Mouse (Mus musculus) stomach, embryonic 15.5 days (tissue): ENCODE results near the gene Snrpf. TPM values are rescaled to one million over a fixed set of nuclear protein-coding genes. Genes with fewer than 3 reads are reported as not detected.
"Not testable (repeated sequence)": the region's sequence is repeated elsewhere in the genome, so short reads cannot be mapped to it uniquely, and the experiment has no call there.

Source experiments
- ATAC-seq: fragments of 200-750 bp; cut with Nextera tagmentation; 2 replicates; pipeline ENCODE4 v1.8.0; 2017; ENCODE audit warnings: low read depth, moderate number of reproducible peaks, moderate TSS enrichment; ENCODE audit not compliant: insufficient read depth, low FRiP score
- H3K27ac ChIP-seq: fragments of 300-500 bp; sonication (generic); 2 replicates; pipeline ENCODE4 v1.5.1; 2015; ENCODE audit warnings: mild to moderate bottlenecking, inconsistent platforms
- H3K27me3 ChIP-seq: fragments of 300-500 bp; sonication (generic); replicated peaks from 2 replicates; pipeline ENCODE4 v1.6.1; 2015; ENCODE audit warnings: inconsistent platforms
- H3K36me3 ChIP-seq: fragments of 300-500 bp; sonication (generic); 2 replicates; pipeline ENCODE4 v1.6.1; 2015; ENCODE audit warnings: inconsistent platforms
- H3K4me1 ChIP-seq: fragments of 300-500 bp; sonication (generic); 2 replicates; pipeline ENCODE4 v1.6.1; 2015; ENCODE audit warnings: inconsistent platforms
- H3K4me2 ChIP-seq: fragments of 300-500 bp; sonication (generic); 2 replicates; pipeline ENCODE4 v1.6.1; 2015; ENCODE audit warnings: mild to moderate bottlenecking, inconsistent platforms
- H3K4me3 ChIP-seq: fragments of 300-500 bp; sonication (generic); replicated peaks from 2 replicates; pipeline ENCODE4 v1.5.1; 2015; ENCODE audit warnings: inconsistent platforms
- H3K9ac ChIP-seq: fragments of 300-500 bp; sonication (generic); 2 replicates; pipeline ENCODE4 v1.6.1; 2015; ENCODE audit warnings: inconsistent platforms
- H3K9me3 ChIP-seq: fragments of 300-500 bp; sonication (generic); 2 replicates; pipeline ENCODE4 v1.6.1; 2016; ENCODE audit warnings: inconsistent platforms
- WGBS: fragments of 180-500 bp; shearing (Covaris S2); methylation state at CpG from one replicate; pipeline ENCODE4 v1.1.7; 2015; 5-methylcytosine and 5-hydroxymethylcytosine counted together
- polyA plus RNA-seq: library from polyadenylated mRNA; unstranded; fragments of >200 nt; fragmentation: Nextera tagmentation; extraction: Ambion mirVana; gene quantifications from 2 replicates; pipeline ENCODE4 v1.2.1, GENCODE M21; 2015

Gene Snrpf
- polyA plus RNA-seq, 1 experiment from 2014 or later: 128 TPM

DNA sequence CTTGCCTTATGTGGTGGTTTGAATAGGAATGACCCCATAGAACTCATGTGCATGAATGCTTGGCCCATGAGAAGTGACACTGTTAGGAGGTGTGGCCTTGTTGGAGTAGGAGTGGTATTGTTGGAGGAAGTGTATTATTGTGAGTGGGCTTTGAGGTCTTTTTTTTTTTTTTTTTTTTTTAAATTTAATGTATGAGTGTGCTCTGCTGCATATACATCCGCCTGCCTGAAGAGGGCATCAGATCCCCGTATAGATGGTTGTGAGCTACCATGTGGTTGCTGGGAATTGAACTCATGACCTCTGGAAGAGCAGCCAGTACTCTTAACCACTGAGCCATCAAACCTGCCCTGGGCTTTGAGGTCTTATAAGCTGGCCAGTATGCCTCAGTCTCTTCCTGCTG is 17.3 kb downstream of the Snrpf start:
- WGBS: 52% methylated on average over 2 of the region's 2 CpGs
- Histone ChIP-seq H3K27ac (no peak overlapping the region), H3K27me3 (no peaks in the 10 kb centered on the region), H3K36me3 (no peaks in the 10 kb centered on the region), H3K4me3 (no peak overlapping the region), H3K9me3 (no peaks in the 10 kb centered on the region), H3K9ac (no peak overlapping the region), H3K4me1 (no peaks in the 10 kb centered on the region), H3K4me2 (no peak overlapping the region)
- no peak for ATAC-seq

GRCm38 (mm10) chr10:93568671-93569070 is 20.8 kb downstream of the Snrpf start:
- ATAC-seq: no peak
- H3K4me2 ChIP-seq: no peak overlapping the region
- no peaks in the 10 kb centered on the region for H3K27me3 ChIP-seq
- H3K4me1 ChIP-seq: no peaks in the 10 kb centered on the region
- H3K36me3 ChIP-seq: no peaks in the 10 kb centered on the region
- no peaks in the 10 kb centered on the region for H3K9me3 ChIP-seq
- no peak overlapping the region for H3K27ac ChIP-seq
- H3K4me3 ChIP-seq: no peak overlapping the region
- no peak overlapping the region for H3K9ac ChIP-seq
- WGBS: 77% methylated on average over 6 of the region's 6 CpGs

GRCm38 (mm10) chr10:93567841-93568566 is 21.5 kb downstream of the Snrpf start:
- ATAC-seq: no peak
- Histone ChIP-seq H3K27me3 (no peaks in the 10 kb centered on the region), H3K9ac (no peak overlapping the region), H3K4me2 (no peak overlapping the region), H3K4me3 (no peak overlapping the region), H3K36me3 (no peaks in the 10 kb centered on the region), H3K4me1 (no peaks in the 10 kb centered on the region), H3K9me3 (no peaks in the 10 kb centered on the region), H3K27ac (no peak overlapping the region)
- WGBS: 86% methylated on average over 11 of the region's 11 CpGs

DNA sequence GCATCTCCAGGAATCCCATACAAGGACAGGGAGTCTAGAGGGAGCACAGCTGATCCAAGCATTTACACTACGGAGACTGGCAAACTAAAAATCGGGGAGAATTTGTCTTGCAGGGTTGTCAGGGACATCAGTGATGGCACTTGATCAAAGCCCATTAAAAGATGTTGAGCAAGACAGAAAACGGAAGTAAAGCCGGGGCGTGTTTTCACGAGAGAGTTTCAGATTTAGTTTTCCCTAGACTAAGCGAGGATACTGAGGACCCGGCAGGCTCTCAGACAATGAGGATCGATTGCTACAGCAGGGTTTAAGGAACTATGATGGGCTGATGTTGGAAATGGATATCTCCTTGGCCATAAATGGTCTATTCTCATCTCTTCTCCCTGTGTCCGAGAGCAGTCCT is 22.4 kb downstream of the Snrpf start:
- ATAC-seq: no peak
- Histone ChIP-seq H3K9ac (no peak overlapping the region), H3K4me1 (no peaks in the 10 kb centered on the region), H3K4me2 (no peak overlapping the region), H3K36me3 (no peaks in the 10 kb centered on the region), H3K27me3 (no peaks in the 10 kb centered on the region), H3K9me3 (no peaks in the 10 kb centered on the region), H3K4me3 (no peak overlapping the region), H3K27ac (no peak overlapping the region)
- WGBS: 79% methylated on average over 10 of the region's 10 CpGs

DNA sequence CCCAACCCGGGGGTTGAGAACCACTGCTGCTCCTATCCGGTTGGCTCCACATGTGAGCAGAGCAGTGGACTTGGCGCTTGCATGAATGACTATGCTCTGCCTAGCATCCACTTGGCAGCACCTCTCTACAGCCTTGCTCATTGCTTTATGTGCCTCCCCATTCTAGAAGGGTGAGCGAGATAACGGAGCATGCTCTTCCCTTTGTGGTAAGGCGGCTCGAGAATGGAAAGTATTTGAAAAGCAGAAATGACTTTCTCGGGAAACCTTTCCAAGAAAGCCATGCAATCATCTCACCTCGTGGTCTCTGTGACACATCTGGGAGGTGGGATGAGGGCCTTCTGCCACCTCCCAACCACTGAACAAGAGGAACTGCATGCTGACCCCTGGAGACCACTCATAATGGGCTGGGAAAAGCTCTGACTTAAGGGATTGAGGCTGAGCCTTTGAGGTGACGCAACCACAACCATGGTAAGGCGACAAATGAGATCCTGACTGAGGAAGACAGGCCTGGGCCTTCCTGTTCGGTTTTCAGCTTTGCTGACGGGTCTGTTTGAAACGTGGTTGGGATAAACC is 24.9 kb downstream of the Snrpf start:
- H3K27ac ChIP-seq: no peak overlapping the region
- no peaks in the 10 kb centered on the region for H3K4me1 ChIP-seq
- H3K4me2 ChIP-seq: no peak overlapping the region
- H3K4me3 ChIP-seq: no peak overlapping the region
- H3K36me3 ChIP-seq: no peaks in the 10 kb centered on the region
- no peak overlapping the region for H3K9ac ChIP-seq
- no peaks in the 10 kb centered on the region for H3K27me3 ChIP-seq
- 80% methylated on average over 14 of the region's 14 CpGs for WGBS
- no peaks in the 10 kb centered on the region for H3K9me3 ChIP-seq
- no peak for ATAC-seq

DNA sequence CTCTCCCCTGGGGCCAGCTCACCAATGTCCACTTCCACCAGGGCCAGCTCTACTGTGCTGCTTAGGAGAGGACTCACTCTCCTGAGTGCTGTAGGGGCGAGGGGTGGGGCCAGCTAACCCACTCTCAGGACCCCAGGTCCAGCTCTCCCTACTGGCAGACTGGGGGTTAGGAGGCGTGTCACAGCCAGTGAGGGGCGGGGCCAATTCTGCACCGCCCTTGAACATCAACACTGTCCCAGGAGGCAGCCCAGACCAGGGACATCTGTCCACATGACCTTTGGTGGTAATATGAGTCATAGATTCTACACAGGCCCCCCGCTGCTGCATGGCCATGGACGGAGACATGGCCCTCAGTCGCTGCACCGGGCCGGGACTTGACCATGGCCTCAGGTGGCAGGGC is 29.7 kb downstream of the Snrpf start:
- H3K4me1 ChIP-seq: no peaks in the 10 kb centered on the region
- ATAC-seq: peak; percentile 31; the same call in 1 of the 2 replicates
- H3K4me3 ChIP-seq: no peak overlapping the region
- no peak overlapping the region for H3K4me2 ChIP-seq
- no peaks in the 10 kb centered on the region for H3K27me3 ChIP-seq
- H3K27ac ChIP-seq: no peak overlapping the region
- no peak overlapping the region for H3K9ac ChIP-seq
- no peaks in the 10 kb centered on the region for H3K36me3 ChIP-seq
- no peaks in the 10 kb centered on the region for H3K9me3 ChIP-seq
- WGBS: 54% methylated on average over 9 of the region's 9 CpGs

- H3K9me3 ChIP-seq, H3K9ac ChIP-seq, H3K27me3 ChIP-seq, H3K4me2 ChIP-seq, H3K4me3 ChIP-seq, H3K27ac ChIP-seq, ATAC-seq, H3K4me1 ChIP-seq, H3K36me3 ChIP-seq: not testable (repeated sequence)
- WGBS: 75% methylated on average over 2 of the region's 2 CpGs
Observed at GRCm38 (mm10) chr10:93557971-93558370, 31.5 kb downstream of the Snrpf start.

GRCm38 (mm10) chr10:93552596-93552995 is 36.9 kb downstream of the Snrpf start:
- Histone ChIP-seq H3K4me1 (no peaks in the 10 kb centered on the region), H3K27me3 (no peaks in the 10 kb centered on the region), H3K9me3 (no peaks in the 10 kb centered on the region), H3K27ac (no peak overlapping the region), H3K4me3 (no peak overlapping the region), H3K9ac (no peak overlapping the region), H3K4me2 (no peak overlapping the region), H3K36me3 (no peaks in the 10 kb centered on the region)
- 80% methylated on average over 8 of the region's 8 CpGs for WGBS
- no peak for ATAC-seq

GRCm38 (mm10) chr10:93549821-93550220 is 39.7 kb downstream of the Snrpf start:
- H3K36me3 ChIP-seq: no peaks in the 10 kb centered on the region
- ATAC-seq: no peak
- H3K4me2 ChIP-seq: no peak overlapping the region
- H3K9me3 ChIP-seq: no peaks in the 10 kb centered on the region
- no peak overlapping the region for H3K27ac ChIP-seq
- no peak overlapping the region for H3K9ac ChIP-seq
- no peaks in the 10 kb centered on the region for H3K27me3 ChIP-seq
- 43% methylated on average over 10 of the region's 10 CpGs for WGBS
- no peaks in the 10 kb centered on the region for H3K4me1 ChIP-seq
- no peak overlapping the region for H3K4me3 ChIP-seq

DNA sequence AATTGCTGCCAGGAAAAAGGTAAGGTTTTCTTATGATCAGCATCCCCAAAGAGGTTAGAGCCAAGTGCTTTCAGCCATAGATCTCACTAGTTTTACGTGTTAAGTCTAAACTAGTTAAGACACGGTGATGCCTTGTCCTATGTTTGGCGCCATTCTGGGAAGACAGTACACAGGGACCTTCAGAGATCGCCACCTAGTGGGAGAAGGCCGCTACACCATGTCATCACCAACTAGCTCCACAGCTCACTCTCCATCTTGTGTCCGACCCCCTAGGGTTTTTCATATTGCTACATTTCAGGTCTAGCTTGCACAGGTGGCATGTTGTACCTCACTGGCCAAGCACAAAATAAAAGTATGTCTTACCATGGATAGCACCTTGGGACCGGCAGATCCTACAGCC is 40.5 kb downstream of the Snrpf start:
- WGBS: 13% methylated on average over 7 of the region's 7 CpGs

GRCm38 (mm10) chr10:93547741-93548270 is 41.7 kb downstream of the Snrpf start:
- 91% methylated on average over 4 of the region's 4 CpGs for WGBS
- H3K27me3 ChIP-seq: no peaks in the 10 kb centered on the region
- H3K27ac ChIP-seq: no peak overlapping the region
- no peak for ATAC-seq
- H3K4me2 ChIP-seq: no peak overlapping the region
- H3K9me3 ChIP-seq: no peaks in the 10 kb centered on the region
- no peak overlapping the region for H3K9ac ChIP-seq
- no peak overlapping the region for H3K4me3 ChIP-seq
- H3K36me3 ChIP-seq: no peaks in the 10 kb centered on the region
- H3K4me1 ChIP-seq: no peaks in the 10 kb centered on the region

More for the DNA sequence above, 40.5 kb downstream of the Snrpf start:
- ATAC-seq: no peak; the same call in 1 of the 2 replicates
- H3K4me3 ChIP-seq: no peak overlapping the region
- H3K9ac ChIP-seq: no peak overlapping the region
- H3K36me3 ChIP-seq: no peaks in the 10 kb centered on the region
- H3K9me3 ChIP-seq: no peaks in the 10 kb centered on the region
- no peaks in the 10 kb centered on the region for H3K27me3 ChIP-seq
- no peak overlapping the region for H3K27ac ChIP-seq
- no peak overlapping the region for H3K4me2 ChIP-seq
- no peaks in the 10 kb centered on the region for H3K4me1 ChIP-seq

GRCm38 (mm10) chr10:93544172-93544571 is 45.3 kb downstream of the Snrpf start:
- no peaks in the 10 kb centered on the region for H3K27me3 ChIP-seq

More at GRCm38 (mm10) chr10:93544172-93544571, 45.3 kb downstream of the Snrpf start:
- H3K9me3 ChIP-seq: no peaks in the 10 kb centered on the region
- H3K4me2 ChIP-seq: no peak overlapping the region
- no peak overlapping the region for H3K27ac ChIP-seq
- no peaks in the 10 kb centered on the region for H3K36me3 ChIP-seq
- no peak overlapping the region for H3K9ac ChIP-seq
- ATAC-seq: no peak
- 64% methylated on average over 5 of the region's 5 CpGs for WGBS
- H3K4me1 ChIP-seq: peaks cover 11% of the 10 kb centered on the region
- H3K4me3 ChIP-seq: no peak overlapping the region
